Mouse (Mus musculus) embryonic facial prominence, embryonic 13.5 days (tissue): ENCODE data around the gene 4933400A11Rik. TPM values are rescaled to one million over a fixed set of nuclear protein-coding genes. Genes with fewer than 3 reads are reported as not detected.

Source experiments
- ATAC-seq: fragments of 200-750 bp; cut with Nextera tagmentation; 2 replicates; pipeline ENCODE4 v1.8.0; 2017; ENCODE audit warnings: low read depth; ENCODE audit not compliant: insufficient number of reproducible peaks, insufficient read depth, low FRiP score, low TSS enrichment
- H3K27ac ChIP-seq: fragments of 300-500 bp; sonication (generic); 2 replicates; pipeline ENCODE4 v1.5.1; 2015; ENCODE audit warnings: moderate library complexity, mild to moderate bottlenecking, inconsistent platforms
- H3K27me3 ChIP-seq: fragments of 300-500 bp; sonication (generic); 2 replicates; pipeline ENCODE4 v1.6.1; 2015; ENCODE audit warnings: mild to moderate bottlenecking, inconsistent platforms
- H3K36me3 ChIP-seq: fragments of 300-500 bp; sonication (generic); 2 replicates; pipeline ENCODE4 v1.6.1; 2015; ENCODE audit warnings: mild to moderate bottlenecking, inconsistent platforms
- H3K4me1 ChIP-seq: fragments of 300-500 bp; sonication (generic); 2 replicates; pipeline ENCODE4 v1.6.1; 2015; ENCODE audit warnings: inconsistent platforms
- H3K4me2 ChIP-seq: fragments of 300-500 bp; sonication (generic); 2 replicates; pipeline ENCODE4 v1.6.1; 2015; ENCODE audit warnings: moderate library complexity, mild to moderate bottlenecking, inconsistent platforms
- H3K4me3 ChIP-seq: fragments of 300-500 bp; sonication (generic); 2 replicates; pipeline ENCODE4 v1.5.1; 2015; ENCODE audit warnings: mild to moderate bottlenecking, inconsistent platforms
- H3K9ac ChIP-seq: fragments of 300-500 bp; sonication (generic); 2 replicates; pipeline ENCODE4 v1.6.1; 2015; ENCODE audit warnings: mild to moderate bottlenecking, inconsistent platforms
- H3K9me3 ChIP-seq: fragments of 300-500 bp; sonication (generic); 2 replicates; pipeline ENCODE4 v1.6.1; 2016; ENCODE audit warnings: inconsistent platforms
- WGBS: fragments of 180-500 bp; shearing (Covaris S2); methylation state at CpG from one replicate; pipeline ENCODE4 v1.1.7; 2015; ENCODE audit warnings: mixed read lengths; 5-methylcytosine and 5-hydroxymethylcytosine counted together
- polyA plus RNA-seq: library from polyadenylated mRNA; unstranded; fragments of >200 nt; fragmentation: Nextera tagmentation; extraction: Ambion mirVana; gene quantifications from 2 replicates; pipeline ENCODE4 v1.2.1, GENCODE M21; 2015

The 4933400A11Rik gene
- polyA plus RNA-seq: 0.39 and 0.51 TPM in 2 replicates

GRCm38 (mm10) chrX:169779535-169779934 lies at the start of gene 4933400A11Rik:
Gene 4933400A11Rik, minus strand, starts transcription at chrX:169779635.
- no peak within 1 kb of the TSS for H3K9ac ChIP-seq
- no peak within 1 kb of the TSS for H3K27ac ChIP-seq

GRCm38 (mm10) chrX:169828136-169828535 lies 48.7 kb upstream of the 4933400A11Rik start:
- Histone ChIP-seq H3K9me3 (no peaks in the 10 kb centered on the region), H3K4me3 (no peak overlapping the region), H3K4me1 (no peaks in the 10 kb centered on the region), H3K27ac (no peak overlapping the region), H3K36me3 (no peaks in the 10 kb centered on the region), H3K4me2 (no peak overlapping the region), H3K9ac (no peak overlapping the region), H3K27me3 (peaks cover 21% of the 10 kb centered on the region; the same call in 1 of the 2 replicates)
- 35% methylated on average over 5 of the region's 5 CpGs for WGBS
- no peak for ATAC-seq

More at GRCm38 (mm10) chrX:169779535-169779934, at the start of gene 4933400A11Rik:
- whole genome bisulfite sequencing: 84% methylated on average over 3 of the region's 3 CpGs
- no peaks in the 10 kb centered on the region for H3K36me3 ChIP-seq
- no peak within 1 kb of the TSS for H3K4me2 ChIP-seq
- no peaks in the 10 kb centered on the region for H3K4me1 ChIP-seq
- H3K9me3 ChIP-seq: no peaks in the 10 kb centered on the region
- H3K4me3 ChIP-seq: no peak within 1 kb of the TSS
- H3K27me3 ChIP-seq: peaks cover 12% of the 10 kb centered on the region; the same call in 1 of the 2 replicates
- no peak for ATAC-seq

- no peak for ATAC-seq
- 36% methylated on average over 7 of the region's 7 CpGs for WGBS
- Histone ChIP-seq H3K27me3 (peaks cover 24% of the 10 kb centered on the region; the same call in 1 of the 2 replicates), H3K4me2 (no peak overlapping the region), H3K4me1 (no peaks in the 10 kb centered on the region), H3K9me3 (no peaks in the 10 kb centered on the region), H3K36me3 (no peaks in the 10 kb centered on the region), H3K9ac (no peak overlapping the region), H3K4me3 (no peak overlapping the region), H3K27ac (no peak overlapping the region)
Measured at GRCm38 (mm10) chrX:169827720-169828119, 48.3 kb upstream of the 4933400A11Rik start.

- Histone ChIP-seq H3K4me3 (no peak overlapping the region), H3K27me3 (peaks cover 26% of the 10 kb centered on the region; the same call in 1 of the 2 replicates), H3K27ac (no peak overlapping the region), H3K36me3 (no peaks in the 10 kb centered on the region), H3K9me3 (no peaks in the 10 kb centered on the region), H3K9ac (no peak overlapping the region), H3K4me1 (no peaks in the 10 kb centered on the region), H3K4me2 (no peak overlapping the region)
- 74% methylated on average over 10 of the region's 10 CpGs for WGBS
- ATAC-seq: no peak
Measured at GRCm38 (mm10) chrX:169826947-169827346, 47.5 kb upstream of the 4933400A11Rik start.

- no peak overlapping the region for H3K4me2 ChIP-seq
- H3K27ac ChIP-seq: no peak overlapping the region
- H3K27me3 ChIP-seq: peaks cover 12% of the 10 kb centered on the region
- H3K4me3 ChIP-seq: no peak overlapping the region
- H3K9ac ChIP-seq: no peak overlapping the region
- no peaks in the 10 kb centered on the region for H3K4me1 ChIP-seq
- 56% methylated on average over 1 of the region's 1 CpGs for WGBS
- no peak for ATAC-seq
- no peaks in the 10 kb centered on the region for H3K9me3 ChIP-seq
- no peaks in the 10 kb centered on the region for H3K36me3 ChIP-seq
Measured at GRCm38 (mm10) chrX:169813673-169814072, 34.2 kb upstream of the 4933400A11Rik start.

GRCm38 (mm10) chrX:169811783-169812182 lies 32.3 kb upstream of the 4933400A11Rik start:
- no peak overlapping the region for H3K9ac ChIP-seq
- no peak for ATAC-seq
- WGBS: 89% methylated on average over 2 of the region's 2 CpGs
- H3K27me3 ChIP-seq: peaks cover 12% of the 10 kb centered on the region
- H3K4me1 ChIP-seq: no peaks in the 10 kb centered on the region
- no peaks in the 10 kb centered on the region for H3K36me3 ChIP-seq
- H3K9me3 ChIP-seq: no peaks in the 10 kb centered on the region
- no peak overlapping the region for H3K4me3 ChIP-seq
- no peak overlapping the region for H3K27ac ChIP-seq
- no peak overlapping the region for H3K4me2 ChIP-seq

GRCm38 (mm10) chrX:169811318-169811717 lies 31.9 kb upstream of the 4933400A11Rik start:
- Histone ChIP-seq H3K27me3 (peaks cover 12% of the 10 kb centered on the region), H3K36me3 (no peaks in the 10 kb centered on the region), H3K4me1 (no peaks in the 10 kb centered on the region), H3K4me2 (no peak overlapping the region), H3K27ac (no peak overlapping the region), H3K9me3 (no peaks in the 10 kb centered on the region), H3K4me3 (no peak overlapping the region), H3K9ac (no peak overlapping the region)
- WGBS: 70% methylated on average over 5 of the region's 5 CpGs
- no peak for ATAC-seq

GRCm38 (mm10) chrX:169807744-169808143 lies 28.3 kb upstream of the 4933400A11Rik start:
- Histone ChIP-seq H3K9ac (no peak overlapping the region), H3K27ac (no peak overlapping the region), H3K4me1 (no peaks in the 10 kb centered on the region), H3K4me3 (no peak overlapping the region), H3K9me3 (no peaks in the 10 kb centered on the region), H3K27me3 (peaks cover 9% of the 10 kb centered on the region; the same call in 1 of the 2 replicates), H3K4me2 (no peak overlapping the region), H3K36me3 (no peaks in the 10 kb centered on the region)
- WGBS: 78% methylated on average over 3 of the region's 3 CpGs
- ATAC-seq: no peak

GRCm38 (mm10) chrX:169805791-169806190 lies 26.4 kb upstream of the 4933400A11Rik start:
- Histone ChIP-seq H3K36me3 (no peaks in the 10 kb centered on the region), H3K27me3 (peaks cover 12% of the 10 kb centered on the region; the same call in 1 of the 2 replicates), H3K9ac (no peak overlapping the region), H3K27ac (no peak overlapping the region), H3K4me1 (no peaks in the 10 kb centered on the region), H3K4me3 (no peak overlapping the region), H3K9me3 (no peaks in the 10 kb centered on the region), H3K4me2 (no peak overlapping the region)
- WGBS: 69% methylated on average over 5 of the region's 5 CpGs
- no peak for ATAC-seq

GRCm38 (mm10) chrX:169800238-169800637 lies 20.8 kb upstream of the 4933400A11Rik start:
- H3K36me3 ChIP-seq: no peaks in the 10 kb centered on the region
- H3K27me3 ChIP-seq: peaks cover 21% of the 10 kb centered on the region
- H3K27ac ChIP-seq: no peak overlapping the region
- H3K9ac ChIP-seq: no peak overlapping the region
- no peaks in the 10 kb centered on the region for H3K9me3 ChIP-seq
- 35% methylated on average over 4 of the region's 4 CpGs for WGBS
- H3K4me3 ChIP-seq: no peak overlapping the region
- no peak for ATAC-seq
- no peaks in the 10 kb centered on the region for H3K4me1 ChIP-seq
- no peak overlapping the region for H3K4me2 ChIP-seq

GRCm38 (mm10) chrX:169798987-169799680 lies 19.7 kb upstream of the 4933400A11Rik start:
- Histone ChIP-seq H3K27me3 (peaks cover 30% of the 10 kb centered on the region), H3K9me3 (no peaks in the 10 kb centered on the region), H3K4me3 (peak overlapping the region; percentile 32), H3K27ac (no peak overlapping the region), H3K4me1 (peaks cover 6% of the 10 kb centered on the region; the same call in 1 of the 2 replicates), H3K9ac (no peak overlapping the region), H3K4me2 (peak overlapping the region; percentile 33; the same call in 1 of the 2 replicates), H3K36me3 (no peaks in the 10 kb centered on the region)
- ATAC-seq: no peak
- WGBS: 8% methylated on average over 11 of the region's 11 CpGs

- H3K4me1 ChIP-seq: peaks cover 6% of the 10 kb centered on the region; the same call in 1 of the 2 replicates
- WGBS: 58% methylated on average over 3 of the region's 3 CpGs
- H3K27me3 ChIP-seq: peaks cover 27% of the 10 kb centered on the region
- H3K27ac ChIP-seq: no peak overlapping the region
- H3K9ac ChIP-seq: no peak overlapping the region
- H3K4me3 ChIP-seq: no peak overlapping the region
- H3K9me3 ChIP-seq: no peaks in the 10 kb centered on the region
- ATAC-seq: no peak
- H3K4me2 ChIP-seq: no peak overlapping the region
- H3K36me3 ChIP-seq: no peaks in the 10 kb centered on the region
Measured at GRCm38 (mm10) chrX:169797148-169797547, 17.7 kb upstream of the 4933400A11Rik start.
